Mouse (Mus musculus): ENCODE results near the gene Bcl6b. TPM values are rescaled to one million over a fixed set of nuclear protein-coding genes. Genes with fewer than 3 reads are reported as not detected.
A peak's percentile ranks its signal among the peaks of the same experiment; 100 is the strongest.

The Bcl6b gene
- polyA plus RNA-seq, 1 experiment from 2014 or later, result 7.1 TPM

- H3K9me3 ChIP-seq, result 0 out of 2 replicates have a peak, but pooled peaks cover 5% of the 10 kb centered on the region
- H3K36me3 ChIP-seq, result no peaks in the 10 kb centered on the region
- 89% methylated on average over 6 of the region's 6 CpGs for WGBS
- no peaks in the 10 kb centered on the region for H3K27me3 ChIP-seq
- H3K4me1 ChIP-seq (replicated peaks), result no peaks in the 10 kb centered on the region
- H3K4me2 ChIP-seq, result no peak overlapping the region
- no peak for ATAC-seq (ENCODE audit: insufficient number of reproducible peaks, insufficient read depth, low FRiP score, low TSS enrichment, low read depth)
- H3K9ac ChIP-seq (replicated peaks), result no peak overlapping the region
- no peak overlapping the region for H3K27ac ChIP-seq
- H3K4me3 ChIP-seq (replicated peaks), result no peak overlapping the region
Measured at GRCm38 (mm10) chr11:70191188-70191587, 38.4 kb downstream of the Bcl6b start.

GRCm38 (mm10) chr11:70189319-70190134 is 40.1 kb downstream of the Bcl6b start:
- no peaks in the 10 kb centered on the region for H3K9me3 ChIP-seq
- no peak overlapping the region for H3K9ac ChIP-seq (replicated peaks)
- no peak overlapping the region for H3K4me2 ChIP-seq
- H3K4me1 ChIP-seq (replicated peaks), result no peaks in the 10 kb centered on the region
- no peak overlapping the region for H3K27ac ChIP-seq
- no peak for ATAC-seq (ENCODE audit: insufficient number of reproducible peaks, insufficient read depth, low FRiP score, low TSS enrichment, low read depth)
- no peaks in the 10 kb centered on the region for H3K36me3 ChIP-seq
- no peak overlapping the region for H3K4me3 ChIP-seq (replicated peaks)
- WGBS, result 81% methylated on average over 28 of the region's 28 CpGs
- no peaks in the 10 kb centered on the region for H3K27me3 ChIP-seq

- Histone ChIP-seq H3K36me3 (no peaks in the 10 kb centered on the region), H3K4me2 (no peak overlapping the region), H3K27ac (no peak overlapping the region), H3K9ac (replicated peaks) (no peak overlapping the region), H3K27me3 (no peaks in the 10 kb centered on the region), H3K4me1 (replicated peaks) (no peaks in the 10 kb centered on the region), H3K9me3 (no peaks in the 10 kb centered on the region), H3K4me3 (replicated peaks) (no peak overlapping the region)
- 75% methylated on average over 7 of the region's 7 CpGs for WGBS
- no peak for ATAC-seq (ENCODE audit: insufficient number of reproducible peaks, insufficient read depth, low FRiP score, low TSS enrichment, low read depth)
Measured at GRCm38 (mm10) chr11:70185120-70185519, 44.5 kb downstream of the Bcl6b start.

- no peaks in the 10 kb centered on the region for H3K27me3 ChIP-seq
- H3K9me3 ChIP-seq, result peaks cover 9% of the 10 kb centered on the region; the same call in 1 of the 2 replicates
- no peak overlapping the region for H3K27ac ChIP-seq
- 96% methylated on average over 4 of the region's 4 CpGs for WGBS
- no peaks in the 10 kb centered on the region for H3K4me1 ChIP-seq (replicated peaks)
- no peak overlapping the region for H3K4me2 ChIP-seq
- no peak for ATAC-seq (ENCODE audit: insufficient number of reproducible peaks, insufficient read depth, low FRiP score, low TSS enrichment, low read depth)
- H3K36me3 ChIP-seq, result no peaks in the 10 kb centered on the region
- H3K9ac ChIP-seq (replicated peaks), result no peak overlapping the region
- H3K4me3 ChIP-seq (replicated peaks), result no peak overlapping the region
Measured at GRCm38 (mm10) chr11:70180496-70180895, 49.1 kb downstream of the Bcl6b start.

GRCm38 (mm10) chr11:70179401-70179800 is 50.2 kb downstream of the Bcl6b start:
- Histone ChIP-seq H3K9me3 (peaks cover 9% of the 10 kb centered on the region; the same call in 1 of the 2 replicates), H3K36me3 (no peaks in the 10 kb centered on the region), H3K9ac (replicated peaks) (no peak overlapping the region), H3K27me3 (no peaks in the 10 kb centered on the region), H3K27ac (no peak overlapping the region), H3K4me1 (replicated peaks) (no peaks in the 10 kb centered on the region), H3K4me2 (no peak overlapping the region), H3K4me3 (replicated peaks) (no peak overlapping the region)
- no peak for ATAC-seq (ENCODE audit: insufficient number of reproducible peaks, insufficient read depth, low FRiP score, low TSS enrichment, low read depth)
- WGBS, result 39% methylated on average over 14 of the region's 14 CpGs

- no peak for ATAC-seq (ENCODE audit: insufficient number of reproducible peaks, insufficient read depth, low FRiP score, low TSS enrichment, low read depth)
Measured at GRCm38 (mm10) chr11:70178756-70179155, 50.8 kb downstream of the Bcl6b start.

DNA sequence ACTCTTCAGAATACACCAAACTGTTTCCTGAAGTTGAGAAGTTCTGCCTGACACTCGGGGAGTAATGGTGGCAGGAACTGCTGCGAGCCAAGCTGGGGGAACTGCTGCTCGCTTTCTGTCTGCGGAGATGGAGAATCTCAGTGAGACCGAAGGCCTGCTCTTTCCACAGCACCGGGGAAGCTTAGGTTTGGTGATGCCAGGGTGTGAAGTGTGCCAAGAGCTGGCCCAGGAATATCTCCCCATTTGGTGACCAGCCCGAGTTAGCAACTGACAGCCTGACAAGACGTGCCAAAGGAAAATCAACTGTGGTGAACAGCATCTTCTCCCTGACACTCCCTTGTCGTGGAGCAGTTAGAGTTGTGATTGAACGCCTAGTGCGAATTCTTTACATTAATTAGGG is 51.3 kb downstream of the Bcl6b start:
- Histone ChIP-seq H3K4me2 (no peak overlapping the region), H3K9me3 (peaks cover 9% of the 10 kb centered on the region; the same call in 1 of the 2 replicates), H3K27me3 (no peaks in the 10 kb centered on the region), H3K4me1 (replicated peaks) (no peaks in the 10 kb centered on the region), H3K4me3 (replicated peaks) (no peak overlapping the region), H3K9ac (replicated peaks) (no peak overlapping the region), H3K27ac (no peak overlapping the region), H3K36me3 (no peaks in the 10 kb centered on the region)
- ATAC-seq (ENCODE audit: insufficient number of reproducible peaks, insufficient read depth, low FRiP score, low TSS enrichment, low read depth), result no peak
- WGBS, result 84% methylated on average over 11 of the region's 11 CpGs

More at GRCm38 (mm10) chr11:70178756-70179155, 50.8 kb downstream of the Bcl6b start:
- no peaks in the 10 kb centered on the region for H3K36me3 ChIP-seq
- H3K27ac ChIP-seq, result no peak overlapping the region
- WGBS, result 74% methylated on average over 11 of the region's 11 CpGs
- H3K9me3 ChIP-seq, result peaks cover 9% of the 10 kb centered on the region; the same call in 1 of the 2 replicates
- no peak overlapping the region for H3K4me2 ChIP-seq
- H3K4me3 ChIP-seq (replicated peaks), result no peak overlapping the region
- no peak overlapping the region for H3K9ac ChIP-seq (replicated peaks)
- no peaks in the 10 kb centered on the region for H3K27me3 ChIP-seq
- no peaks in the 10 kb centered on the region for H3K4me1 ChIP-seq (replicated peaks)

DNA sequence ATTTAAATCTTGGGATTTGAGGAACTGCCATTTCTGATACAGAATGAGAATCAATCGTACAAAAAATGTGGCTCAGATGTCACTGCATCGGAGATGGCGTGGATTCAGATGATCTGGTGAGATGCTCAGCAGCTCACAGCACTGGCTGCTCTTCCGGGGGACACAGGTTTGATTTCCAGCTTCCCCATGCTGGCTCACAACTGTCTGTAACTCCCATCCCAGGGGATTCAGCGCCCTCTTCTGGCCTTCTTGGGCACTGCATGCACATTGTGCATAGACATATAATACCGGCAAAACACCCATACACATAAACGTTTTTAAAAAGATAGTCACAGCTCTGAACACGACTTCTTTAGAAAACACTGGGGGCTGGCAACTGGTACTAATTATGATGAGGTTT is 52.0 kb downstream of the Bcl6b start:
- Histone ChIP-seq H3K4me2 (no peak overlapping the region), H3K36me3 (no peaks in the 10 kb centered on the region), H3K9ac (replicated peaks) (no peak overlapping the region), H3K9me3 (peaks cover 9% of the 10 kb centered on the region; the same call in 1 of the 2 replicates), H3K4me1 (replicated peaks) (no peaks in the 10 kb centered on the region), H3K27me3 (no peaks in the 10 kb centered on the region), H3K4me3 (replicated peaks) (no peak overlapping the region), H3K27ac (no peak overlapping the region)
- no peak for ATAC-seq (ENCODE audit: insufficient number of reproducible peaks, insufficient read depth, low FRiP score, low TSS enrichment, low read depth)
- WGBS, result 75% methylated on average over 8 of the region's 8 CpGs

GRCm38 (mm10) chr11:70174491-70174890 is 55.1 kb downstream of the Bcl6b start:
- 83% methylated on average over 4 of the region's 4 CpGs for WGBS
- H3K9me3 ChIP-seq, result peaks cover 9% of the 10 kb centered on the region; the same call in 1 of the 2 replicates
- H3K27ac ChIP-seq, result no peak overlapping the region
- no peaks in the 10 kb centered on the region for H3K4me1 ChIP-seq (replicated peaks)
- H3K4me3 ChIP-seq (replicated peaks), result no peak overlapping the region
- H3K4me2 ChIP-seq, result no peak overlapping the region
- ATAC-seq (ENCODE audit: insufficient number of reproducible peaks, insufficient read depth, low FRiP score, low TSS enrichment, low read depth), result no peak
- no peak overlapping the region for H3K9ac ChIP-seq (replicated peaks)
- H3K36me3 ChIP-seq, result no peaks in the 10 kb centered on the region
- no peaks in the 10 kb centered on the region for H3K27me3 ChIP-seq

MicroRNA genes within 50 kb of the gene (microRNA counts, 519-probe panel; counts per million panel counts)
- not detected for microRNA mmu-miR-195
- not detected for microRNA mmu-miR-497

Small RNA genes within 50 kb of the gene (microRNA-seq; reads per million reads assigned to microRNA genes)
- gene Mir195a (485 reads per million, percentile 69 among the genes with 10 or more reads in this experiment), gene Mir497 (not detected), gene Mir497b (not detected)

Other genes with a start within 250 kb of the Bcl6b start
- gene Ctdnep1, start 248.6 kb downstream of the Bcl6b start, polyA plus RNA-seq (2016; fragmentation: Nextera tagmentation; extraction: Ambion mirVana), result 24.5 and 27.8 TPM in 2 replicates
- gene Elp5, start 247.3 kb downstream of the Bcl6b start, polyA plus RNA-seq (2016; fragmentation: Nextera tagmentation; extraction: Ambion mirVana), result 124 and 126 TPM in 2 replicates
- gene Gabarap, start 238.7 kb downstream of the Bcl6b start, polyA plus RNA-seq (2016; fragmentation: Nextera tagmentation; extraction: Ambion mirVana), result 398 and 426 TPM in 2 replicates
- 102 and 108 TPM in 2 replicates for gene Phf23, start 234.0 kb downstream of the Bcl6b start, polyA plus RNA-seq (2016; fragmentation: Nextera tagmentation; extraction: Ambion mirVana)
- gene Dvl2, start 229.2 kb downstream of the Bcl6b start, polyA plus RNA-seq (2016; fragmentation: Nextera tagmentation; extraction: Ambion mirVana), result 69.4 and 69.5 TPM in 2 replicates
- 65.9 and 67.1 TPM in 2 replicates for gene Acadvl, start 214.4 kb downstream of the Bcl6b start, polyA plus RNA-seq (2016; fragmentation: Nextera tagmentation; extraction: Ambion mirVana)
- 10.6 and 13.6 TPM in 2 replicates for gene Dlg4, start 212.9 kb downstream of the Bcl6b start, polyA plus RNA-seq (2016; fragmentation: Nextera tagmentation; extraction: Ambion mirVana)
- gene Asgr1, start 175.7 kb downstream of the Bcl6b start, polyA plus RNA-seq (2016; fragmentation: Nextera tagmentation; extraction: Ambion mirVana), result 1.5 and 2.3 TPM in 2 replicates
- 0.22 TPM in 1 of 2 replicates, not detected in the other for gene Asgr2, start 137.2 kb downstream of the Bcl6b start, polyA plus RNA-seq (2016; fragmentation: Nextera tagmentation; extraction: Ambion mirVana)
- gene Mgl2, start 99.5 kb downstream of the Bcl6b start, polyA plus RNA-seq (2016; fragmentation: Nextera tagmentation; extraction: Ambion mirVana), result not detected in 2 replicates
- 0.28 TPM in 1 of 2 replicates, not detected in the other for gene Clec10a, start 73.6 kb downstream of the Bcl6b start, polyA plus RNA-seq (2016; fragmentation: Nextera tagmentation; extraction: Ambion mirVana)
- 1.5 and 1.8 TPM in 2 replicates for gene Slc16a11, start 17.0 kb downstream of the Bcl6b start, polyA plus RNA-seq (2016; fragmentation: Nextera tagmentation; extraction: Ambion mirVana)
- gene Slc16a13, start 8.7 kb downstream of the Bcl6b start, polyA plus RNA-seq (2016; fragmentation: Nextera tagmentation; extraction: Ambion mirVana), result 16.1 and 18.5 TPM in 2 replicates
- 215 and 222 TPM in 2 replicates for gene 0610010K14Rik, start 8.1 kb upstream of the Bcl6b start, polyA plus RNA-seq (2016; fragmentation: Nextera tagmentation; extraction: Ambion mirVana)
- gene Gm21988, start 10.0 kb upstream of the Bcl6b start, polyA plus RNA-seq (2016; fragmentation: Nextera tagmentation; extraction: Ambion mirVana), result 9.9 and 10.4 TPM in 2 replicates
- 117 and 118 TPM in 2 replicates for gene Rnasek, start 10.0 kb upstream of the Bcl6b start, polyA plus RNA-seq (2016; fragmentation: Nextera tagmentation; extraction: Ambion mirVana)
- 2.8 and 3.5 TPM in 2 replicates for gene Alox12, start 25.6 kb upstream of the Bcl6b start, polyA plus RNA-seq (2016; fragmentation: Nextera tagmentation; extraction: Ambion mirVana)
- not detected in 2 replicates for gene Alox12e, start 92.8 kb upstream of the Bcl6b start, polyA plus RNA-seq (2016; fragmentation: Nextera tagmentation; extraction: Ambion mirVana)
- 0.09 TPM in 1 of 2 replicates, not detected in the other for gene Alox15, start 122.2 kb upstream of the Bcl6b start, polyA plus RNA-seq (2016; fragmentation: Nextera tagmentation; extraction: Ambion mirVana)
- gene Pelp1, start 180.2 kb upstream of the Bcl6b start, polyA plus RNA-seq (2016; fragmentation: Nextera tagmentation; extraction: Ambion mirVana), result 44.7 and 53.5 TPM in 2 replicates
- 18.8 and 19.5 TPM in 2 replicates for gene Arrb2, start 202.8 kb upstream of the Bcl6b start, polyA plus RNA-seq (2016; fragmentation: Nextera tagmentation; extraction: Ambion mirVana)
- 43.0 and 44.0 TPM in 2 replicates for gene Med11, start 222.1 kb upstream of the Bcl6b start, polyA plus RNA-seq (2016; fragmentation: Nextera tagmentation; extraction: Ambion mirVana)
- gene Zmynd15, start 229.6 kb upstream of the Bcl6b start, polyA plus RNA-seq (2016; fragmentation: Nextera tagmentation; extraction: Ambion mirVana), result 0.40 and 0.58 TPM in 2 replicates
- gene Cxcl16, start 230.2 kb upstream of the Bcl6b start, polyA plus RNA-seq (2016; fragmentation: Nextera tagmentation; extraction: Ambion mirVana), result 1.1 and 1.9 TPM in 2 replicates